Mouse (Mus musculus) left cerebral cortex, adult 18-20 months (tissue): Measurements from ENCODE around the gene Tldc2. TPM values are rescaled to one million over a fixed set of nuclear protein-coding genes. Genes with fewer than 3 reads are reported as not detected.

Experiments
- DNase-seq, 2 experiments: peaks; one replicate each; pipeline ENCODE4 v3.0.0; 2021 to 2022; ENCODE audit warnings: low spot score in 2 of 2, mixed read lengths in 1 of 2
- total RNA-seq, 2 experiments: library from RNA; stranded (reverse); gene quantifications; 2 replicates each; pipeline ENCODE4 v1.2.3; 2021

The Tldc2 gene
- total RNA-seq, 2 experiments from 2014 or later, result not detected

DNA sequence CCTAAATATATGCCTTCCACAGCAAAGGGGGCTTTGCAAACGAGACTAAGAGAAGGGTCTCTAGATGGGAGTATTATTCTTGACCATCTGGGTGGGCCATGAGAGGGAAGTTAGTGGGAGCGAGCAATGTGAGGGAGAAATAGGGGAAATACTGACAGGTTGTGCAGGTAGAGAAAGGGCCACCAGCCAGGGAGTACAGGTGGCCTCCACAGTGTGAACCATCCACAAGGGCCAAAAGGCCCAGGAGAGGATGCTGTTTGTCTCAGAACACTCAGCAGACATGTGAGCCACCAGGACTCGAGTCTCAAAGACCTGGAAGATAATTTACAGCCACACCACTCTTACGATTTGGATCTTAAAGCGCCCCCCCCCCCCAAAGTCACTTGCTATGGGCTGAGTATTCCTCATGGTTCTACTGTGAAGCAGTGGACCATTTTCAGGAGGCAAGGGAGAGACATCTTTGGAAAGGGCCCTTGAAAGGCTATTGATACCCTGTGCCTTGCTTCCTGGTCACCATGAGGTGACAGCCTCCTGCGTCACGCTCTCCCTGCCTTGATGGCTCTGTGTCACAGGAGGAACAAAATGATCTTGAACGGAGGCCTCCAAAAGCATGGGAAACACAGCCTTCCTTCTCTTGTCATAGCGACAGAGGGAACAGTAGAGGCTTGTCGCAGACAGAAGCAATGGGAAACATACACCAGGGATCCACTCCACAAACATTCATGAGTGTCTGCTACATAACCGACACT lies 26.1 kb upstream of the Tldc2 start:
- DNase-seq, result no peak

GRCm38 (mm10) chr2:157063241-157063700 lies 23.6 kb upstream of the Tldc2 start:
- DNase-seq, result no peak

GRCm38 (mm10) chr2:157064136-157064535 lies 22.7 kb upstream of the Tldc2 start:
- DNase-seq, result no peak

DNA sequence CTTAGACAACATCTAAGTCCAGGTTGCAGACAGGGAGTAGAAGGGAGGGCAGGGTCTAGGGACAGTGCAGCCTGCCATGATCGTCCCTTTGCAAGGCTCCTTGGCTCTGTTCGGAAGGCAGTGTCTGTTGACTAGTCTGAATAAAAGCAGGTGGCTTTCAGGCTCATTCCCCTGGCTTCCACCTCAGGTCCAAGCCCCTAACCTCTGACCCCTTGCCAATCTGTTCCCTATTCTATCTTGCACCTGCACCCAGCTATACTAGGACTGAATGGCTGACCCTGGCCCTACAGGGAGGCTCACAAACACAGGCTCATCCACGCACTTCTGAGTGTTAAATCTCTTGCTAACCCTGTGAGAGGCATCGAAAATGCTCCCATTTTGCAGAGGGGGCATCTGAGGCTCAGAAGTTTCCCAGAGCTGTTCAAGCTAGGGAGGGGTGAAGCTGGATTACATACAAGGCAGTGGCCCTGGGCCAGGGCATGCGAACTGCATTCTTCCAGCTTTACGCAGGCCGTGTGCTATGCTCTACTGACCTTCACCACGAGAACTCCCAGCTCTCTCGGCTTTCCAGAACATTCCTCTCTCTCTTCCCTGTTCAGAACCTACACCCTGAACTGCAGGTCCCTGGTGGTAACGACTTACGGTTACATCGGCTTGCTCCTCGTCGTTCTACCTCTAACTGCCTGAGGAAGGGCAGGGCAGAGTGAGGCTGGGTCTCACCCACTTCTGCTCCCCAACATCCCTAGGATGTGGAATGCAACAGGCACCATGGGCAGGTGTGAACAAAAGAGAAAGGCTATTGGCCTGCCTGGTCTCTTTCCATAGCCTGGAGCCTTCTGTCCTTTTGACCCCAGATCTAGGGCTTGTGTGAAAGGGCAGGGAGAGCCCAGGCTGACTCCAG lies 21.6 kb upstream of the Tldc2 start:
- DNase-seq, result no peak

GRCm38 (mm10) chr2:157065879-157066226 lies 21.0 kb upstream of the Tldc2 start:
- no peak for DNase-seq

DNA sequence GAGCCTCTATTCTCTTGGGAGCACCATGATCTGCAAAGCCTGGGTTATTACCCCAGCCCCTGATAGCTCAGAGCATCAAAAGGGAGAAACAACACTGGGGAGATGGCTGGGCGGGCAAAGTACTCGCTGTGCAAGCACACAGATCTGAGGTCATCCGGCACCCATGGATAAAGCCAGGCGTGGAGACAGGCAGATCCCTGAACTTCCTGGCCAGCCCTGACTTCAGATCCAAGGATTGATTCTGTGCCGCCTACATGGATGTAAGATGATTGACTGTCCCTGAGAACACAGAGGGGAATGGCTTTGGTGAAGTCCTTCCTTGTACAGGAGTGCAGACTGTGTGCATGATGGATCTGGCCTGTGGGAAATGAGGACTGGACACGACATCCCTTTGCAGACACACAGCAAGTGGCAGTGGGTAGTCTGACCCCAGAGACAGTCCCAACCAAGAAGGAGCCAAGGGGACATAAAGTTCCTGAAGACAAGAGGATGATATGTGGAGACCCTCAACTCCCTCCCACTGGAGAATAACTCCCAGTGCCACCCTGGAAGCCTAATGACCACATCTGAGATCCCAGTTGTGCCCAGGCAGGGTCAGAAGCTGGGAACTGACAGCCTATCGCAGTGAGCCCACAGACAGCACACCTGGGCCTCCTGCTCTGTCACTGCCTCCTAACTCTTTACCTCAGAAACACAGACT lies 20.0 kb upstream of the Tldc2 start:
- DNase-seq, result no peak

GRCm38 (mm10) chr2:157068701-157069354 lies 18.0 kb upstream of the Tldc2 start:
- DNase-seq, result no peak

GRCm38 (mm10) chr2:157069355-157069735 lies 17.5 kb upstream of the Tldc2 start:
- DNase-seq, result no peak

GRCm38 (mm10) chr2:157069755-157070315 lies 17.0 kb upstream of the Tldc2 start:
- no peak for DNase-seq

DNA sequence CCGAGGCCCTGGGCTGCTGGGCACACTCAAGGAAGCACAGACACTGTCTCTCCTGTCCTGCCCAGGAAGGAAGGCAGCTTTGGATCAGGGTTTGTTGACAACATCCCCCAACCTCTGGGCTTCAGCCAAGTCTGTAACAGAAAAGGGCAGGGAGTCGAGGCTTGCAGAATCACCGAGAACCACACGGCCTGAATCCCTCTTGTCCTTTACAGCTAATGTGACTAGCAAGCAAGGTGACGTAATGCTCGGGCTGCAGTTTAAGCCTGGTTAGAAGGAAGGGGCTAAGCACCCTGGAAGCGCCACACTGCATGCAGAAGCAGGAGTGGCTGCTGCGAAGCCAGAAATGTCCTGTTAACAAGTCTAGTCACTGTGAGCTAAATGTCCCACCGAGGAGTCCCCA lies 16.5 kb upstream of the Tldc2 start:
- DNase-seq, result no peak

- DNase-seq, result no peak
These were observed 15.3 kb upstream of the Tldc2 start for GRCm38 (mm10) chr2:157071556-157071955.

GRCm38 (mm10) chr2:157072316-157072990 lies 14.4 kb upstream of the Tldc2 start:
- DNase-seq, result no peak

DNA sequence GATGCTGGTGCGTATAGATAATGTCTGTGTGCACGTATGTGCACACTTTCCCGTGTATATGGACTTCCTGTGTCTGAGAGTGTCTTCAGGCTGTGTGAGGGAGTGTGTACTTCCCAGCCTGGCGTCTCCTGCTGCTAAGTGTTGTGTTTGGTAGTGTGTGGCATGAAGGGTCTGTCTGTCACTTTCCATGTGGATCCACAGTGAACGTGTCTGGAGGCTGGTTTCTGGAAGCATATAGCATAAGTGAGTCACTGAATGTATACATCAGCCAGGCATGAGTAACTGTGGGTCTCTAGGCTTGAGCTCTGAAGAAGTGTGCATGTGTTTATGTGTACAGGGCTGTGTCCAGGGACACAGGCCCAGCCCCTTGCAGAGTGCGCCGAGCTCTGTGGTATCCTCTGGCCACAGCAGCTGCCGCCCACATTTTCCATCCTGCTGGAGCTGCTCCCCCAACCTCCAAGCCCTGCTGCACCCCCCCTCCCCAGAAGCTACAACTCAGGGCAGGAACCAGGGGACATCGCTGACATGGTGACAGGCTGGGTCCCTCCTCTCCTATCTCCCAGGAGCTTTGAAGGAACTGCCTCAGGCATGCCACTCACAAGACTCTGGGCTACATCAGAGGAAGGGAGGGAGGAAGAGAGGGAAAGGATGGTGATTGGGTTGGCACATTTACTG lies 13.3 kb upstream of the Tldc2 start:
- DNase-seq, result no peak

GRCm38 (mm10) chr2:157074186-157074724 lies 12.6 kb upstream of the Tldc2 start:
- no peak for DNase-seq

GRCm38 (mm10) chr2:157074772-157075171 lies 12.1 kb upstream of the Tldc2 start:
- DNase-seq, result no peak

DNA sequence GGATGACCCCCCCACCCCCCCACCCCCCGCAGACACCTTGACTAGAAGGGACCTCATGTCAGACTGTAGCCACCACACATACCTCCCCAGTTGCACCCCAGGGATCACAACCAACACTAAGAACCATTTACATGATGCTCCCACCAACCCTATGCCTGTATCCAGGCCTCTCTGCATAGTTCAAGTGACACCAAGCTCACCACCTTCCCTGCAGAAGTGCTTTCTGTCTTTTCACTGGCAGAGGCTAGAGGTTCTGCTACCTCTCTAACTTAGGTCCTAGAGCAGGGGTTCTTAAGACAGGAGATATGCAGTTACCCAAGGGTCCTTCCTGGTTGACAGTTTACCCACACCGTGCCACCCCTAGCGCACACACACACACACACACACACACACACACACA lies 11.6 kb upstream of the Tldc2 start:
- no peak for DNase-seq

DNA sequence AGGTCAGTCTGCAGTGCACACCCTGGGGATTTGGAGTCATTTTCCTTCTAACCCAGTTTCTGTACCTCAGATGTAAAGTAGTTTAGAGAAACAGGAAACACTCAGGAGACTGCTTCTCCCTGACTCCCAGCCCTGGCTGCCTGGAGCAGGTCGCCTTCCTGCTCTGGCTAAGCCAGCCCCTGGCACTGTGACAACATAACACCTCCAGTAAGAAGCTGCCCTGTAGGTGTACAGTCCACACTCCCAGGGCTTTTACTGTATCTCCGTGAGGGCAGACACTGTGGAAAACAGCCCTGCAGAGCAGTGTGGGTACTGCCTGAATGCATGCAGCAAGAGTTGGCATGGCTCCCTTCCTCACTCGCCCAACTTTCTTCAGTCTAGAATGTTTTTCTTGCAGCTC lies 11.2 kb upstream of the Tldc2 start:
- DNase-seq, result no peak

- DNase-seq, result no peak
These were observed 10.3 kb upstream of the Tldc2 start for GRCm38 (mm10) chr2:157076585-157076984.

DNA sequence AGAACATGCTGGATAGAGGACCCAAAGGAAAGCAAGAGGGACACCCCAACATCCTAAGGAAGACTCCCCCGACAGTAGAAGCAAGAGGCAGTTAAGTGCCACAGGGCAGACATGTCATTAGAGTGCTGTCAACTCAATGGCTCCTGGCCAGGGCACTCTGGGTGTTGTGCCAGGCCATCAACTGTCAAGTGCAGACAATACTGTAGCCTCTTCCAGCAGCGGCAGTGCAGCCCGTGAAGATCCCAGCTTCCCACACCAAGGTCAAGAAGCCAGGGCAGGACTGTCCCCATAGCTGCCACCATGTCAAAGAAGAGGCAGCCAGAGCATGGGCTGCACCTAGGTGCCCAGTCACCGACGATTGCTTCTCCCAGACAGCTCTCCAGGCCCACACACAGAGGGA lies 9.7 kb upstream of the Tldc2 start:
- DNase-seq, result no peak
